Mouse (Mus musculus) intestine, embryonic 16.5 days (tissue): ENCODE measurements around the gene Sema6d. TPM values are rescaled to one million over a fixed set of nuclear protein-coding genes. Genes with fewer than 3 reads are reported as not detected.

Source experiments
- ATAC-seq: fragments of 200-750 bp; cut with Nextera tagmentation; 2 replicates; pipeline ENCODE4 v1.8.0; 2017; ENCODE audit warnings: moderate TSS enrichment, moderate library complexity
- H3K27ac ChIP-seq: fragments of 300-500 bp; sonication (generic); 2 replicates; pipeline ENCODE4 v1.5.1; 2014; ENCODE audit warnings: mild to moderate bottlenecking, low read length
- H3K27me3 ChIP-seq: fragments of 300-500 bp; sonication (generic); replicated peaks from 2 replicates; pipeline ENCODE4 v1.6.1; 2014; ENCODE audit warnings: low read length, control low read depth, mixed read lengths; ENCODE audit not compliant: control insufficient read depth, insufficient read depth
- H3K36me3 ChIP-seq: fragments of 300-500 bp; sonication (generic); 2 replicates; pipeline ENCODE4 v1.6.1; 2014; ENCODE audit warnings: low read length, control low read depth; ENCODE audit not compliant: control insufficient read depth, insufficient read depth
- H3K4me1 ChIP-seq: fragments of 300-500 bp; sonication (generic); 2 replicates; pipeline ENCODE4 v1.6.1; 2014; ENCODE audit warnings: low read length, control low read depth, mixed read lengths; ENCODE audit not compliant: control insufficient read depth, insufficient read depth
- H3K4me2 ChIP-seq: fragments of 300-500 bp; sonication (generic); 2 replicates; pipeline ENCODE4 v1.6.1; 2014; ENCODE audit warnings: low read depth, low read length, control low read depth
- H3K4me3 ChIP-seq: fragments of 300-500 bp; sonication (generic); 2 replicates; pipeline ENCODE4 v1.5.1; 2014; ENCODE audit warnings: mild to moderate bottlenecking, low read length
- H3K9ac ChIP-seq: fragments of 300-500 bp; sonication (generic); 2 replicates; pipeline ENCODE4 v1.6.1; 2014; ENCODE audit warnings: low read depth, low read length
- H3K9me3 ChIP-seq: fragments of 300-500 bp; sonication (generic); 2 replicates; pipeline ENCODE4 v1.6.1; 2016; ENCODE audit warnings: low read length, control low read depth; ENCODE audit not compliant: control insufficient read depth
- WGBS: fragments of 180-500 bp; shearing (Covaris S2); extraction: QIAGEN DNeasy Blood & Tissue Kit; methylation state at CpG from one replicate; pipeline ENCODE4 v1.1.7; 2014; 5-methylcytosine and 5-hydroxymethylcytosine counted together
- polyA plus RNA-seq: library from polyadenylated mRNA; unstranded; fragments of >200 nt; fragmentation: Nextera tagmentation; extraction: Ambion mirVana; gene quantifications from 2 replicates; pipeline ENCODE4 v1.2.1, GENCODE M21; 2015

The Sema6d gene
- polyA plus RNA-seq, 1 experiment from 2014 or later: 10.9 TPM

DNA sequence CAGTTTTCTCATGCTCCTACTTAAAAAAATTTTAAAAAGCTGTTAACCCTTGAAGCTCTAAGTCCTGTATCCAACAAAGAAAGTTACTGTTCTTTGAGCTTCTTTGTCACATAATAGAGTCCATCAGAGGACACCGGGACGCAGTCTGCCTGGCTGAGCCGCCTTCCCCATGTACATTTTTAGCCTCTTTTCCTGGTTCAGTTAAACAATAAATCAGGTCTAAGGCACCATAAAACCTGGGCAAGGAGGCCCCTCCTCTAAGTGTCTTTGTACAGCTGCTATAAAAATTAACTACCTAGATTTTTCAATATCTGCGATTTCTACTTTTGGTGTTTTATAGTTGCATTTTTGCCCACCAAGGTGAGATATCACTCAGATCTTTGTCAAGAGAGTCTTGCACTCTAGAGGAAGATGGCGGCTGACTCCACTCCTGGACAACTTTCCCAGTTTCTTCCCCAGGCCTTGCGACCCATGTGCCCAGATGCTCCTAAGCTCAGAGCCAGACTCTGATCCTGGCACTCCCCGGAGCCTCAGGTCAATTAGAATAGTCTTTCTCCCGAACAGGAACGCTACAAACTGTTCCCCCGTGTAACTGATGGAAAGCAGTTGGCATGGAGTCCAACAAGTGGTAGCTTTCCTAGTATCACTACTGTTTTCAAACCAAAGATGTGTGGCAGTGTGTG lies 534.6 kb downstream of the Sema6d start:
- Histone ChIP-seq H3K4me3 (no peak overlapping the region), H3K27me3 (no peaks in the 10 kb centered on the region), H3K9me3 (no peaks in the 10 kb centered on the region), H3K27ac (peak overlapping the region; percentile 75), H3K4me1 (peaks cover 38% of the 10 kb centered on the region), H3K36me3 (no peaks in the 10 kb centered on the region), H3K4me2 (no peak overlapping the region), H3K9ac (no peak overlapping the region)
- WGBS: 56% methylated on average over 10 of the region's 10 CpGs
- peak; percentile 90 for ATAC-seq

DNA sequence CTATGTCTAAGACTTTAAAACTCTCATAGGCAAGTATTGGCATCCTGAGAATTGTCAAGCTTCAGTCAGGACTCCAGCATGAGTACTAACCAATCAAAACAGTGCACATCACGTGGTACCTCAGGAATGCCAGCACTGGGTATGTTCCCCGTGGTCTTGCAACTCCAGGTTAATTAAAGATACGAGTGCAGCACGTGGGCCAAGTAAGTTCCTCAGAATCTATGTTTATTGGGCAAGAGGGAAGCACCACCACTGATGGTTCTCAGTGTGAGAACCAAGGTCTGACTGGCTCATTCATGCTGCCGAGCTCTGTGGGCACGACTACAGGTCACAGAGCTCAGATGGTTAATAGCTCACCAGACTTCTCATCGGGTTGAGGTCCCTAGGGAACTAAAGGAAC lies 536.7 kb downstream of the Sema6d start:
- Histone ChIP-seq H3K4me2 (no peak overlapping the region), H3K36me3 (no peaks in the 10 kb centered on the region), H3K9ac (no peak overlapping the region), H3K27ac (no peak overlapping the region), H3K4me3 (no peak overlapping the region), H3K4me1 (peaks cover 33% of the 10 kb centered on the region), H3K27me3 (no peaks in the 10 kb centered on the region), H3K9me3 (no peaks in the 10 kb centered on the region)
- no peak for ATAC-seq
- 78% methylated on average over 7 of the region's 7 CpGs for WGBS

GRCm38 (mm10) chr2:124627664-124628063 lies 537.9 kb downstream of the Sema6d start:
- peak; percentile 28; the same call in 1 of the 2 replicates for ATAC-seq
- no peaks in the 10 kb centered on the region for H3K9me3 ChIP-seq
- no peak overlapping the region for H3K9ac ChIP-seq
- WGBS: 78% methylated on average over 5 of the region's 5 CpGs
- peaks cover 26% of the 10 kb centered on the region for H3K4me1 ChIP-seq
- H3K4me3 ChIP-seq: no peak overlapping the region
- H3K4me2 ChIP-seq: no peak overlapping the region
- no peaks in the 10 kb centered on the region for H3K27me3 ChIP-seq
- no peaks in the 10 kb centered on the region for H3K36me3 ChIP-seq
- H3K27ac ChIP-seq: no peak overlapping the region

DNA sequence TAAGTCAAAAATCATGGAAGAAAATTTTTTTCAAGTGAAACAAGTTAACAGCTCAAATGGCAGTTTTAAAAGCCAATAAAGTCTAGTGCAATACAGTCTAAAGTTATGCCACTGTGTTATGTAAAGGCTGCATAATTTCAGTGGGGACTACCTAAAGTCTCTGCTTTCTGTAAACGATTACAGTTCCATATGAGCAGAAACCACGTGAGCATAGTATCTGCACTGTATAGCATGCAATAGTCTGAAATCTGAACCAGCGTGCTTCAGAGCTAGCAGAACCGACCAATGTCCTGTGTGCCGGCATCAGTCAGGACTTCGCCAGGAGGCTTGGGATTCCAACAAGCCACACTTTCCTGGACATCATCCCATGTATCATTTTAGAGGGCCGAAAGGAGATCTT lies 538.9 kb downstream of the Sema6d start:
- Histone ChIP-seq H3K4me2 (no peak overlapping the region), H3K9ac (no peak overlapping the region), H3K4me3 (no peak overlapping the region), H3K27ac (no peak overlapping the region), H3K36me3 (0 out of 2 replicates have a peak, but pooled peaks cover under 1% of the 10 kb centered on the region), H3K9me3 (no peaks in the 10 kb centered on the region), H3K27me3 (no peaks in the 10 kb centered on the region), H3K4me1 (peaks cover 19% of the 10 kb centered on the region)
- WGBS: 82% methylated on average over 7 of the region's 7 CpGs
- no peak for ATAC-seq

GRCm38 (mm10) chr2:124634400-124634998 lies 544.7 kb downstream of the Sema6d start:
- peak; percentile 65 for ATAC-seq
- no peak overlapping the region for H3K9ac ChIP-seq
- H3K4me3 ChIP-seq: no peak overlapping the region
- no peak overlapping the region for H3K4me2 ChIP-seq
- 72% methylated on average over 7 of the region's 7 CpGs for WGBS
- H3K27ac ChIP-seq: no peak overlapping the region
- H3K9me3 ChIP-seq: no peaks in the 10 kb centered on the region
- no peaks in the 10 kb centered on the region for H3K27me3 ChIP-seq
- H3K4me1 ChIP-seq: peaks cover 21% of the 10 kb centered on the region; the same call in 1 of the 2 replicates
- peaks cover 3% of the 10 kb centered on the region; the same call in 1 of the 2 replicates for H3K36me3 ChIP-seq

DNA sequence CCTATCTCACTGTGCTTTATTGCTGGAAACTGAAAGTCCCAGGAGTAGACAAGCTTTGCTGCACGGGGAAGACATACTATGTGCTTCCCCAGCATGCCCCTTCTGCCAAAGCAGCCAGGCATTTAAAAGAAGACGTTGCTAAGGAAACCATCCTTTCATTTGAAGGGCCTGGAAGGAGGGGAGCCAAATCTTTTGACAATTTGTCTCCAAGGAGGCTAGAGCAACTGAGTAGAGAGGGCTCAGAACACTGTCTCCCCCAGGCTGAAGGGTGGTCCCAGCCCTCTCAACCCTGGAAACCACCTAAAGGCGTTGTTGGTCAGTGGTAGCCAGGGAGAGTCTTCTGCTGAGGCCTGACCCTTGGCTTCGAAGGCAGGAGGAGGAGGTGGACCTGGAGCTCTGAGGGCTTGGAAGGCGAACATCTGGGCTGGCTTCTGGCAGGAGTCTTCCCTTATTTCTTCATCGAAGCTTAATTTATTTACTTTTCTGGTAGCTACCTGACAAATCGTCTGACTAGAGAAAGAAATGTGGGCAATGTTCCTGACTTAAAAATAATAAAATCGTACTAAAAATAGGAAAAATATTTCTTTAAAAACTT lies 545.6 kb downstream of the Sema6d start:
- Histone ChIP-seq H3K9me3 (no peaks in the 10 kb centered on the region), H3K27me3 (no peaks in the 10 kb centered on the region), H3K4me1 (peaks cover 28% of the 10 kb centered on the region), H3K9ac (no peak overlapping the region), H3K4me2 (no peak overlapping the region), H3K36me3 (peaks cover 3% of the 10 kb centered on the region; the same call in 1 of the 2 replicates), H3K27ac (no peak overlapping the region), H3K4me3 (no peak overlapping the region)
- no peak for ATAC-seq
- WGBS: 54% methylated on average over 8 of the region's 8 CpGs

GRCm38 (mm10) chr2:124637080-124637479 lies 547.3 kb downstream of the Sema6d start:
- Histone ChIP-seq H3K27me3 (no peaks in the 10 kb centered on the region), H3K4me2 (no peak overlapping the region), H3K4me3 (no peak overlapping the region), H3K9ac (no peak overlapping the region), H3K27ac (no peak overlapping the region), H3K4me1 (peaks cover 36% of the 10 kb centered on the region), H3K36me3 (peaks cover 3% of the 10 kb centered on the region; the same call in 1 of the 2 replicates), H3K9me3 (no peaks in the 10 kb centered on the region)
- 63% methylated on average over 4 of the region's 4 CpGs for WGBS
- no peak for ATAC-seq

DNA sequence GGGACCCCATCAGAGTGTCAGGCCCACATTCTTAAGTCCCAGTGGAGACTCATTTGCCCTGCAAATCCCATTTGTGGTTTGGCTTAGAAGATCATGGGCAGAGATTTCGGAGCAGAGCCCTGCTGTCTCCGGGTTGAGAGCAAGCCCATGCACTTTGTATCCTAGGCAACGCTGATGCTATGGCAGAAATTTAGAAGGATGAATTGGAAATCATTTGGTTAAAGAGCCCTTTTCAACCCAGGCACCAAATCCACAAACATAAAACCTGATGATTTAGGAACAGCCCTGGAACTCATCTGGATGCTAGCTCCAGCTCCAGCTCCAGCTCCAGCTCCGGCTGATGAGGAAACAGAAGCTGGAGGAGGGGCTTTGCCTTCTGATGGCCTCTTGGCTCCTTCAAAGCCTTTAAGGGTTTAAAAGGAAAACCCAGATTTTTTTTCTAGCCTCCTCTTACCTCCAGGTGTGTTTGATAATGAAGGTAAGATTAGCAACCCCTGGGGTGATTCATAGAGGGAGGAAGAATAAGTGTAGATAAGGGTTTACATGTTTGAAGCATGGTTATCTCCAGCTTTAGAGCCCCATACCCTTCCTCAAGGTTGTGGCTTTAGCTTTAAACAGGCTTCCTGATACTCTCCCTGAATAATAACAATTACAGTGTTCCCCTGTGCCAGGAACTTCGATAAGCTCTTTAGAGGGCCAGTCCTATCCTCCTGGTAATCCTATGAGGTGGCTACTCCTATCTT lies 549.6 kb downstream of the Sema6d start:
- 58% methylated on average over 5 of the region's 5 CpGs for WGBS

DNA sequence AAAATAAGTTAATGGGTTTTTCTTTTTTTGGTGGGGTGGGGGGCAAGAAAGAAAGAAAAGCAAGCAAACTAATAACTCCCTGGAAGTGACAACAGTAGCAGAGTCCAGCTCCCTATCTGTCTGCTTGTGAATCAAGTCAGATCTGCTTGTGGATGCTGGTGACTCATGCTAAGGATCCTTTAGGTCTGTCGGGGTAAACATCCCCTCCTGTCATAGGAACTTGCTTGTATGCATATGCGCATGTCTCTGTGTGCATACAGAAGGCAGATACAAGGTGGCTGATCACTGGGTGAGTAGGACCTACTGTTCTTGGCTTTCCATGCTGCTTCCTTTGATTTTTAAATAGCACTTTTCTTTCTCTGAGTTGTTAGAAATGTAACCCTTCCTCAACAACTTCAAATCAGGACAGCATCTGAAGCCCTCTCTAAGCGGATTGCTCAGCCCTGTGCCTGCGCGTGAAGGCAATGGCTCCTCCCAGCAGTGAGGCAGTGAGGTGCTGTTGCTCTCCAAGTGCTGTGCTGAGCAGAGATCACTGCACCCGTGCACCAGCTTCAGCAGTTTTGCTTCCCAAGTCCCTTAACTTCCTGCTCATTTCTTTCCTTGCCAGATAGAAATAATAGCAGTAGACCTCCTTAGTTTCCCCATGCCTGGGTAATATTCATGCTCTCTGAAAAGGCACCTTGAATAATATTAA lies 550.9 kb downstream of the Sema6d start:
- ATAC-seq: no peak
- H3K4me1 ChIP-seq: peaks cover 27% of the 10 kb centered on the region
- H3K36me3 ChIP-seq: no peaks in the 10 kb centered on the region
- H3K9ac ChIP-seq: no peak overlapping the region
- H3K27me3 ChIP-seq: no peaks in the 10 kb centered on the region
- H3K9me3 ChIP-seq: no peaks in the 10 kb centered on the region
- no peak overlapping the region for H3K4me3 ChIP-seq
- H3K4me2 ChIP-seq: no peak overlapping the region
- 42% methylated on average over 6 of the region's 6 CpGs for WGBS
- H3K27ac ChIP-seq: no peak overlapping the region

More for the DNA sequence above, 549.6 kb downstream of the Sema6d start:
- no peak overlapping the region for H3K9ac ChIP-seq
- ATAC-seq: peak; percentile 73
- peaks cover 32% of the 10 kb centered on the region for H3K4me1 ChIP-seq
- no peaks in the 10 kb centered on the region for H3K27me3 ChIP-seq
- no peaks in the 10 kb centered on the region for H3K36me3 ChIP-seq
- no peak overlapping the region for H3K4me3 ChIP-seq
- no peaks in the 10 kb centered on the region for H3K9me3 ChIP-seq
- H3K4me2 ChIP-seq: no peak overlapping the region
- no peak overlapping the region for H3K27ac ChIP-seq
